Mouse (Mus musculus) kidney, adult 8-10 months (tissue): ENCODE data around the gene Ly86.

Experiments
- DNase-seq, 2 experiments: peaks; one replicate each; pipeline ENCODE4 v3.0.0; 2022

Gene Ly86

DNA sequence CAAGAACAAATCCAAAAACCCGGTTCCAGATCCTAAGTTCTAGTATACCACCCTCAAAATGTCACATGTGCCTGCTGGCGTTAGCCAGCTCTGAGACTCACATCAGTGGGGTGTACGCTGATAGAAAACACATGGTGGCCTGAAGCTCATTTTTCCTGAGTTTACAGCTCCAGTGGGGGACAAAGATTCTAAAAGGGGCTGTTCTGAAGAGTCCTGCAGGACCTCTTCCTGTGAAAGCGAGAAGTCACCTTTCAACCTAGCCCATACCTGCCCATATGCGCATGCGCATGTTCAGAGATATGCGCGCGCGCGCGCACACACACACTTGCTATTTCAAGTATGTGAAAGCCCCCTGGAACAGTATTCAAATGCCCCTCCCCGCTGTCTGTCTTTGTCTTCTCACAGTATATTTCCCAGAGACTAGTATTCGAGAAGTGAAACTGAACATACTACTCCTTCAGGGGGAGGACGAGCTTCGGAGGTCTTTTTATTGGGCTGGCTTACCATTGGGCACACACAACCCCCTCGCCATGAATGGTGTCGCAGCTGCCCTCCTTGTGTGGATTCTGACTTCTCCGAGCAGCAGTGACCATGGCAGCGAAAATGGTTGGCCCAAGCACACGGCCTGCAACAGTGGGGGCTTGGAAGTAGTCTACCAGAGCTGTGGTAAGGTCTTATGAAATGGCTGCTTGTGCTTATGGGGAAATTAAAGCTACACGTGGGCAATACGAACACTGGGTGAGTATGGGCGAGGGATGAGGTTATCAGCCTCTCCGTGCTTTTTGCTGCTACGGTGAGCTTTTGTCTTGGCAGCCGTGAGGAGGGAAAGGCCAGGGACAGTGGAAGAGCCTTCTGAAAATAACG, at the start of gene Ly86:
Gene Ly86 (plus strand): TSS at position 300 of the 864 bp plus-strand sequence.
- DNase-seq: no peak

GRCm38 (mm10) chr13:37297886-37298285, 47.1 kb upstream of the Ly86 start:
- DNase-seq: no peak

DNA sequence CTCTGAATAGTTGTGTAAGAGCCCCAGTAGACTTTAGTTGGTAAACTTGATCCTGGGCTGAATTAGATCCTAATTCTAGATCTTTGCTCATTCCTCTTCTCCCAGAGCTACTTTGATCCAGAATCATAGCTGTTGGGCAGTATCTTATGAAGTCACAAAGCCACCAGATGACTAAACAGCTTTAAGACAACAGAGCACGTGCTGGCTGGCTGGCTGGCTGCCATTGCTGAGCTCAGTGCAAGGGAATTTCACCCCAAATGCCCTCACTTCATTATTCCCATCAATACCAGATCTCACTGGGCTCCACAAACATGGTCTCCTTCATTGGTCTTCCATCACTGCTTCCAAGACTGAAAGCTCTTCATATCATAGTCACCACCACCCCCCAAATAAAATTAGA, 46.2 kb upstream of the Ly86 start:
- DNase-seq: no peak

- no peak for DNase-seq
Observed at GRCm38 (mm10) chr13:37302877-37303276, 42.1 kb upstream of the Ly86 start.

DNA sequence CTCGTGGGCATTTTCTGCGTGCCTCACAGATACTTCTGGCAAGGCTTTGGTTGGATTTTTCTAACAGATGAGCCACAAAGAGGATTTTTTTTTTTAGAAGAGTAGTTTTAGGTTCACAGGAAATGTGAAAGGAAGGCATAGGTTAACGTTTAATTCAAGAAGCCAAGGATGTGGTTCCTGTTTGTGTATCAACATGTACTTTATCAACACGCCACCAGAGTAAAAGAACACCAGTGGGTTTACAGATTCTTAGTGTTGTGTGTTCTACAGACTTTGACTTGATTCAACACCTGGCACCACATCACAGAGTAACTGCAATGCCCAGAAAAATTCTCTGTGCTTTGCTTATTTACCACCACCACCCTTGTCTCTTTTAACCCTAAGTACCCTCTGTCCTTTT, 37.0 kb upstream of the Ly86 start:
- DNase-seq: no peak

DNA sequence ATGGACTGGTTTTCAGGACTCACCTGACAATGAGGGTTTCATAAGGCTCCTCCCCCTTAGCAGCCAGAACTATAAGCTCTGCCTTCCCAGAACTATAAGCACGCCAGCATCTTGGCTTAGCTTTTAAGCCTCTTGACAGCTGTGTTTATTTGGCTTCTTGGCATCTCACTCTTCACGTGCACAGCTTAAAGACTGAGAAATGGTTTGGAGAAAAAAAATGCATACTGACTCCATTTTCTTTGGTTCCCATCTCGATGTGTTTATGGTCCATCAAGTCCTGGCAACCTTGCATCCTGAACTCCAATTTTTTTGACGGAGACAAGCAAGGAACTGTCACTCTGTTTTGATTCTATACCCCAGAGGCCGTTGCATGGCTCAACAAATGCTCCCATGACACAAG, 35.7 kb upstream of the Ly86 start:
- no peak for DNase-seq

GRCm38 (mm10) chr13:37310331-37310730, 34.7 kb upstream of the Ly86 start:
- DNase-seq: no peak

GRCm38 (mm10) chr13:37311555-37312221, 33.3 kb upstream of the Ly86 start:
- no peak for DNase-seq

DNA sequence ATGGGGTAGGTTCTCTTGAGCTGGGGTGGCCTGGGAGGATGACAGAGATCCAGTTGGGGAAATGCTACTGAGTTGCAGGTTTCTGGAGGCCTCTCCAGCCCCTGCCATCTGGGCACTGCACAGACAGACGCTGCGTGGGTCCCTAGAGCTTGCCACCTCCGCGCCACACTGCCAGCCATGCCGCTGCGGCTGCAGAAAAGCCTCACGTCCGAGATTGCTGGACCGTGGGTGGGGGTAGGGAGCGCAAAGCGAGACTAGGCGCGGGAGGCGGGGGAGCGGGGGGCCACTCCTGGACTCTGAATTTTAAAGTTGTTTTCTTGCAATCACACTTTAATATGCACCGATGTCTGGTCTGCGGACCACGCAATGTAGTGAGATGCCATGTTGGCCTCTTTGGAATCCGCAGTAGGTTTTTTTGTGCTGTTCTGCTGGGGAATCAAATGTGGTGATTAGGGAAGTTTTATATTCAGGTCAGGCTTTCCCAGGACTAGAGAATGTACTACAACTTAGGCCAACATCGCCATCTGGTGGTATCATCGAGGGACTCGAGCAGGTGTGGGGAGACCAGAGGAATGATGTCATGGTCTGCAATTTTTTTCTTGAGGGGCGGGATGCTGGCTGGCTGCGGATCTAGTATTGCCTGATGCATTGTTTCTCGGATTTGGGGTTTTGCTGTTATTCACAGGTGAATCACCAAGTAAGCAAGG, 32.6 kb upstream of the Ly86 start:
- peak; percentile 85 to 91 for DNase-seq

DNA sequence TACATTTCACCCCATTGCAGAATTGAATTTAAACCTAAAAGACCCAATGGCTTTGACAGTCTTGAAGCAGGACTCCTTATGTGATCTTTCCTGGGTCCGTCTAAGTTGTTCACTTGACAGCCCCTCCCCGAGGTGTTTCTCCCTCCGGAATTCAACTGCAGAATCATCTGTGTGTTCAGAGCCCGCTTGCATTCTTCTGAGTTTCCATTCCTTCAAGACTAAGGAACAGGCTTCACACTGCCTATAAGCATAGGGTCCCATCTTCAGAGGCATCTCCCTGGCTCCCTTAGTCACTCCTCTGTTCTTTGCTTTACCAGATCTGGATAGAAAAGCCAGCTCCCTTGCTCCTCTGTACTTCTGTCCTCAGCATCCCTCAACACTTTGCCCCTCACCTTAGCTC, 32.1 kb upstream of the Ly86 start:
- DNase-seq: no peak

DNA sequence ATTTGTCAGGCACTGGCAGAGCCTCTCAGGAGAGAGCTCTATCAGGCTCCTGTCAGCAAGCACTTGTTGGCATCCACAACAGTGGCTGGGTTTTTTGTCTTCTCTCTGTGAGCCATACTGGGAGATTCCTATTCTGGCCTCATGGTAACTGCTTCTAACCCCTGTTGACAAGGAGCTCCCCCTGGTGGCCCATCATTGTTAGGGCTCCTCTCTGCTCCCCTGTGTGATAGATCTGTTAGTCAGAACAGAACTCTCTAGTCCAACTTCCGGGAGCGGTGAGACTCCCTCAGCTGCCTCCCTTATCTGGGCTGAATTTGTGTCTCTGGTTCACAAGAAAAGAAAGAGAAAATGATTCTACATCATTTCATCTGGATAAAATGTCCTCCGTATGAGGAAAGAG, 19.5 kb upstream of the Ly86 start:
- DNase-seq: peak; percentile 20 to 66

- DNase-seq: no peak
Observed at GRCm38 (mm10) chr13:37329747-37330146, 15.3 kb upstream of the Ly86 start.

GRCm38 (mm10) chr13:37330971-37331370, 14.0 kb upstream of the Ly86 start:
- no peak for DNase-seq

- no peak for DNase-seq
Observed at GRCm38 (mm10) chr13:37332779-37333543, 12.0 kb upstream of the Ly86 start.

DNA sequence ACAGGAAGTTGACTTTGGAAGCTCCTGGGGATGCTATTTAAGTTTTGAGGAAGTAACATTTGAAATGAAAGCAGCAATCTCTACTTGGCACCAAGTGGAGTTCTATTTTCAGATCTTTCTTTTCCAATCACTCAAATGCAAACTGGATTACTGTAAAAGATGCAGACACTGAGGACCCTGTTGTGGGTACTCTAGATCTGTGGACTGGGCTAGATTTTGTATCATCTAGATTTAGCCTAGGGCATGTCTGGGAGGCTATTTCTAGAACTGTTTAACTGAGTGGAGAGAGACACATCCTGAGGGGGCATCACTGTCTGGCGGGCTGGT, 11.5 kb upstream of the Ly86 start:
- DNase-seq: no peak

DNA sequence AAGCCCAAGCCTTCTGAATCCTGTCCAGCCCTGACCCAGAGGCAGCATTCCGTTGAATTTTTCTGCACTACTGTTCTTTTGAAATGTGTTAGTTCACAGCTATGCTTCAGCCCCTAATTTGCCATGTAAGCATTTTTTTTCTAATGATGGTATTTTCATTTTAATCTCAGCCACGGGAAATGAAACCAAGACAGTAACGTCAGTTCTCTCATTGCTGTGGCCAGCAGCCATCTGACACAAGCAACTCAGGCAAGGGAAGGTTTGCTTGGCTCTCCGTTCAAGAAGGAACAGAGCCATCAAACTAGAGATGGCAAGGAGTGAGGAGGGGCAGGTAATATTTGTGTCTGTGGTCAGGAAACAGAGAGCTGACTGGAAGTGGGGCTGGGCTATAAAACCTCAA, 7.7 kb upstream of the Ly86 start:
- no peak for DNase-seq

GRCm38 (mm10) chr13:37337871-37338270, 7.1 kb upstream of the Ly86 start:
- DNase-seq: no peak

- no peak for DNase-seq
Observed at GRCm38 (mm10) chr13:37342804-37343203, 2.2 kb upstream of the Ly86 start.

DNA sequence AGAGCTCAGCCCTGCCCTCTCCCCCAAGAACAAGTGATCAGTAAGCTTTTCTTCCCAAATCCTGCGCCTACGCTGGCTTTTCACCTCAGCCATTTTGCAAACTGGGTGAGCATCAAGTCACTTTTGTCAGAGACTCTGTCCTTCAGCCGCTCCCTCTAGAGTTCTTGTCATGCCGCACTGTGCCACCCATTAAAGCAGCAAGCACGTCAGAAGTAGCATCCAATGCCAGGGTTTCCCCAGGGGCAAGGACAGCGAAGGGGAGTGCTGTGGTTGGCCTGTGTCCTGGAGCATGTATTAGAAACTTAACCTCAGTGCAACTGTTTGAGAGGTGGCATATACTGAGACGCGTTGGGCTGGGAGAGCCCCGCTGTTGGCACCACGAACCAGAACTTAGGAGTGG, 815 bp downstream of the Ly86 start:
- no peak for DNase-seq

- DNase-seq: no peak
Observed at GRCm38 (mm10) chr13:37347871-37348595, 3.0 kb downstream of the Ly86 start.

GRCm38 (mm10) chr13:37349051-37349450, 4.0 kb downstream of the Ly86 start:
- DNase-seq: no peak

DNA sequence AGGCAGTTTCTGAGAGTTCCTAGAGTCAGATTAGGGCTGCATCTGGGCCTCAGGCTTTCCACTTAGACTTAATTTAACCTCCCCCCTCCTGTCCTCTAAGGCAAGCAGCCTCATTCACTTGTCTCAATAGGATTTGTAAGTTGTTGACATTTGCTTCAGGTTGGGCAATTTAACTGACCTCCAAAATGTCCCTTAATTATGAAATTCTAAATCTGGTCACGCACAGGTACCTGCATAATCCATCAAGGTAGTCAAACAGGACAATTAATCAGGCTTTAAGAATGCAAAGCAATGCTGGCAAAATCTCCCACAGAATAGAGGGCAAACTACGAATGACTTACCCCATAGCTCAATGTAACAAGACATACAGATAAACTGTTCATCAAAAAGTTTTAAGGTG, 8.0 kb downstream of the Ly86 start:
- peak in 1 of 2 experiments; percentile 63 for DNase-seq
